ENCODE assay signal across 16 mouse cellular contexts in the genomic region with DNA sequence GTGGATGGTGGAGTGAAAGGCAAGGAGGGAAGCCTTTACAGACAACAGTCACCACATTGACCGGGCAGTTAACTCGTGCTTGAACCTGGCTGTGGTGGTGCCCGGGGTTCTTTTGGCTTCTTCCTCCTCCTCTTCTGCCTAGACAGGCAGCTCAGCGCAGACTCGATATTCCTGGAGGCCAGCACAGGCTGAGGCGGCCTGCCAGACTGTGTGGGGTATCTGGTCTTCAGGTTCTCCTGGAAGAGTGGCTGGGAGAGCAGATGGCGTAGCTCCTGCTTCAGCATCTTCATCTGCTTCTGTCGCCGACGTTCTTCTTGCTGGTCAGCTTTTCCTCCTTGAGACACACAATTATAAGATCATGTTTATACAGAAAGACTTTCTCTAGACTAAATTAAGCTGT. TPM values are rescaled to one million over a fixed set of nuclear protein-coding genes. Genes with fewer than 3 reads are reported as not detected.
DNase-seq lines count a peak whose midpoint lies in the region; TF ChIP-seq lines count a peak whose summit lies in the region.
"Had no signal": no experiment of that assay in that cellular context is flagged by ENCODE, and none has a peak within 500 bp of the region (broad histone marks: within the 10 kb centered on the region; RNA-seq: fewer than 3 reads in every experiment).

No protein-coding gene starts in this region.

- H3K4me1 ChIP-seq in cerebellum, adult 2 months (ENCODE audit: control insufficient read depth, insufficient read depth, low read length) = peaks cover 14% of the 10 kb centered on the region
- H3K4me1 ChIP-seq: heart, embryonic 15.5 days; hindbrain, embryonic 10.5 days; limb, embryonic 15.5 days; neural tube, embryonic 12.5 days; stomach, embryonic 15.5 days had no signal

- no peaks in the 10 kb centered on the region for H3K27me3 ChIP-seq in cerebellum, adult 2 months (ENCODE audit: control insufficient read depth, insufficient read depth, low read length)
- H3K27me3 ChIP-seq: heart, embryonic 15.5 days; limb, embryonic 15.5 days; neural tube, embryonic 12.5 days; stomach, embryonic 15.5 days had no signal

- 0 out of 2 replicates have a peak overlapping the region, but pooled peaks have one; percentile 23 for H3K27ac ChIP-seq in cerebellum, adult 2 months (ENCODE audit: insufficient read depth, low read length)
- H3K27ac ChIP-seq: heart, adult 2 months; heart, embryonic 15.5 days; hindbrain, embryonic 10.5 days; limb, embryonic 15.5 days; neural tube, embryonic 12.5 days; stomach, embryonic 15.5 days had no signal

- no peak for TF ChIP-seq POLR2A in cerebellum, adult 2 months (IDR thresholded peaks at IDR 0.05; ENCODE audit: borderline replicate concordance, insufficient read depth, low read length)

- DNase-seq in layer of hippocampus, adult 9-11 months = peak; percentile 68
- no peak for DNase-seq in layer of hippocampus, adult 9-10 months (ENCODE audit: low spot score)
- DNase-seq in cerebellum, adult 2 months = peak; percentile 51 to 67
- DNase-seq in cerebellum, postnatal 14 days = peak; percentile 59 to 68
- DNase-seq in right cerebral cortex, postnatal 25 days = peak; percentile 72
- no peak for DNase-seq in ovary, postnatal 36 days (ENCODE audit: low spot score)
- no peak for DNase-seq in c-Kit-positive CD71-positive TER-119-positive erythroid progenitor cells, embryonic 14.5 days (ENCODE audit: low spot score)
- DNase-seq: heart, adult 2 months; kidney, adult 8-10 months; liver, postnatal 0 days had no signal

- no peak overlapping the region for H3K4me3 ChIP-seq in cerebellum, adult 2 months (replicated peaks; ENCODE audit: insufficient read depth, low read depth, low read length)
- H3K4me3 ChIP-seq: erythroblast, embryonic 14.5 days; heart, adult 2 months; heart, embryonic 15.5 days; hindbrain, embryonic 10.5 days; limb, embryonic 15.5 days; neural tube, embryonic 12.5 days; stomach, embryonic 15.5 days had no signal

- no peak for TF ChIP-seq CTCF in cerebellum, adult 2 months (IDR thresholded peaks at IDR 0.05; ENCODE audit: borderline replicate concordance, insufficient read depth, low read depth, low read length)

- WGBS in cerebellum, adult 2 months = 18% methylated on average over 10 of the region's 10 CpGs

RNA-seq across cellular contexts. Expression of a gene that starts 0.5 kb away (rescaled TPM):
- 2.3 and 3.2 TPM in 2 replicates for polyA plus RNA-seq in cerebellum, adult 2 months (2012; rRNA removed)
- polyA plus RNA-seq: erythroblast, embryonic 14.5 days; hindbrain, embryonic 10.5 days; liver, postnatal 0 days had no signal

RNA-seq across cellular contexts. Expression of a gene that starts 17.5 kb away (rescaled TPM):
- 184 and 187 TPM in 2 replicates for polyA plus RNA-seq in cerebellum, adult 2 months (2012; rRNA removed)

RNA-seq across cellular contexts. Expression of a gene that starts 19.7 kb away (rescaled TPM):
- polyA plus RNA-seq in cerebellum, adult 2 months (2012; rRNA removed) = 10.6 and 11.6 TPM in 2 replicates

RNA-seq across cellular contexts. Expression of a gene that starts 25.9 kb away (rescaled TPM):
- 82.1 and 99.0 TPM in 2 replicates for polyA plus RNA-seq in cerebellum, adult 2 months (2012; rRNA removed)

RNA-seq across cellular contexts. Expression of a gene that starts 35.3 kb away (rescaled TPM):
- 8.7 and 9.6 TPM in 2 replicates for polyA plus RNA-seq in cerebellum, adult 2 months (2012; rRNA removed)

Comparison
In these comparisons a context has a peak if more than half of its experiments do, and no peak if none do; other contexts are left out.
1. DNase-seq: peak in layer of hippocampus, adult 9-11 months (single experiment), cerebellum, adult 2 months (2 of 2), cerebellum, postnatal 14 days (2 of 2) and right cerebral cortex, postnatal 25 days (single experiment); none in layer of hippocampus, adult 9-10 months (single experiment), ovary, postnatal 36 days (single experiment) and c-Kit-positive CD71-positive TER-119-positive erythroid progenitor cells, embryonic 14.5 days (single experiment).